Mouse (Mus musculus) heart, postnatal 36 days (tissue): ENCODE measurements at regions not wholly inside any gene's neighbourhood (a gene's known extent, or its start where the extent isn't known, plus 50 kb on each side); places are given as distances from the start of the nearest gene placed in this dataset.
A peak's percentile ranks its signal among the peaks of the same experiment; 100 is the strongest.
"Not testable (repeated sequence)": the region's sequence is repeated elsewhere in the genome, so short reads cannot be mapped to it uniquely, and the experiment has no call there.

Source experiments
- DNase-seq, 2 experiments: peaks; one replicate each; pipeline ENCODE4 v3.0.0; 2021 to 2022
- intact Hi-C: fragments of 180-260 bp; cut with DNase I; formaldehyde crosslinking; loops from one replicate; pipeline ENCODE4 v1.15.1; 2025

- intact Hi-C loops = no loop called here
- no peak for DNase-seq
Observed at GRCm38 (mm10) chr1:143258470-143259215, 381.8 kb upstream of the B3galt2 start.

GRCm38 (mm10) chr1:143263263-143264038, 377.0 kb upstream of the B3galt2 start:
- intact Hi-C loops = no loop called here
- DNase-seq = no peak

GRCm38 (mm10) chr1:143265216-143265615, 375.2 kb upstream of the B3galt2 start:
- intact Hi-C loops = no loop called here
- no peak for DNase-seq

- intact Hi-C loops = no loop called here
- DNase-seq = no peak
Observed at GRCm38 (mm10) chr1:143286274-143286967, 354.0 kb upstream of the B3galt2 start.

GRCm38 (mm10) chr1:143287448-143287847, 353.0 kb upstream of the B3galt2 start:
- intact Hi-C loops = no loop called here
- no peak for DNase-seq

- DNase-seq = no peak
- intact Hi-C loops = no loop called here
Observed at GRCm38 (mm10) chr1:143296555-143296954, 343.9 kb upstream of the B3galt2 start.

GRCm38 (mm10) chr1:143307379-143307778, 333.1 kb upstream of the B3galt2 start:
- no peak for DNase-seq
- intact Hi-C loops = no loop called here

GRCm38 (mm10) chr1:143318381-143318780, 322.1 kb upstream of the B3galt2 start:
- DNase-seq = no peak
- intact Hi-C loops = no loop called here

- intact Hi-C loops = no loop called here
- no peak for DNase-seq
Observed at GRCm38 (mm10) chr1:143319568-143319967, 320.9 kb upstream of the B3galt2 start.

GRCm38 (mm10) chr1:143351388-143351787, 289.1 kb upstream of the B3galt2 start:
- no peak for DNase-seq
- intact Hi-C loops = no loop called here

- intact Hi-C loops = not testable (repeated sequence)
- DNase-seq = peak in 1 of 2 experiments; percentile 6
Observed at GRCm38 (mm10) chr1:143360256-143360655, 280.2 kb upstream of the B3galt2 start.

GRCm38 (mm10) chr1:143391851-143392250, 248.6 kb upstream of the B3galt2 start:
- no peak for DNase-seq
- intact Hi-C loops = no loop called here
